Mouse (Mus musculus) midbrain, embryonic 16.5 days (tissue): Measurements from ENCODE around the gene Eif2s2. TPM values are rescaled to one million over a fixed set of nuclear protein-coding genes. Genes with fewer than 3 reads are reported as not detected.

ENCODE experiments used
- polyA plus RNA-seq: library from polyadenylated mRNA; unstranded; fragments of >200 nt; fragmentation: Nextera tagmentation; extraction: Ambion mirVana; gene quantifications from 2 replicates; pipeline ENCODE4 v1.2.1, GENCODE M21; 2015

Gene Eif2s2
- polyA plus RNA-seq, 1 experiment from 2014 or later, result 72.3 TPM

Other genes with a start within 250 kb of the Eif2s2 start
- gene Chmp4b, start 241.2 kb downstream of the Eif2s2 start, polyA plus RNA-seq, result 22.1 and 24.2 TPM in 2 replicates
- not detected in 2 replicates for gene Gm14214, start 122.9 kb downstream of the Eif2s2 start, polyA plus RNA-seq
- gene Raly, start 101.8 kb downstream of the Eif2s2 start, polyA plus RNA-seq, result 24.0 and 27.3 TPM in 2 replicates
- 0.54 and 1.5 TPM in 2 replicates for gene a, start 101.5 kb downstream of the Eif2s2 start, polyA plus RNA-seq
- gene Gm14226, start 125.3 kb upstream of the Eif2s2 start, polyA plus RNA-seq, result 0.09 and 0.16 TPM in 2 replicates
- 32.3 and 32.6 TPM in 2 replicates for gene Ahcy, start 181.6 kb upstream of the Eif2s2 start, polyA plus RNA-seq
- 40.2 and 46.0 TPM in 2 replicates for gene Itch, start 240.6 kb upstream of the Eif2s2 start, polyA plus RNA-seq